Mouse (Mus musculus): ENCODE measurements around the gene Ndufs5. TPM values are rescaled to one million over a fixed set of nuclear protein-coding genes. Genes with fewer than 3 reads are reported as not detected.

Gene Ndufs5
- total and polyA plus RNA-seq, 2 experiments, result 41.1 to 170 TPM

DNA sequence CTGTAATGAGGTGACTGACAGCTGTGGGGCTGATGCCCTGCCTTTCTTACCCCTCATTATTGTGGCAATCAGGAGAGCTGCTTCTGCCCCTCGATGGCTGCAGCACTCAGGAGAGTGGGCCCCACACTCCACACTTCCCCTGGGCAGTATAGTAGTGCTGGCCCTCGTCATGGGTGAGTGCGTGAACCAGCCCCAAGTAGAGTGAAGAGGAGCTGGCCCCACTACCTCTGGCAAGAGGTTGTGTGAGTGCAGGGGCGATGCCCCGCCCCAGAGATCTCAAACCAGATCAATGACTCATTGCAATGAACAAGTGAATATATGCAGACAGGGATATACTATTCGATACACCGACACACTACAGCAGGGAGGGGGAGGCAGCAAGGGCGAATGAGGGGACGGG is 15.5 kb upstream of the Ndufs5 start:
- Histone ChIP-seq H3K9ac (ENCODE audit: low read depth, low read length) (no peak overlapping the region), H3K36me3 (ENCODE audit: control insufficient read depth, insufficient read depth, low read length) (peaks cover 25% of the 10 kb centered on the region), H3K27ac (replicated peaks; ENCODE audit: insufficient read depth, low read depth, low read length) (no peak overlapping the region), H3K4me3 (ENCODE audit: insufficient read depth, low read depth, low read length) (no peak overlapping the region), H3K27me3 (ENCODE audit: control insufficient read depth, insufficient read depth, low read length) (no peaks in the 10 kb centered on the region), H3K4me1 (ENCODE audit: control insufficient read depth, insufficient read depth, low read length) (no peaks in the 10 kb centered on the region), H3K79me2 (ENCODE audit: control insufficient read depth, insufficient read depth, low read length) (no peaks in the 10 kb centered on the region)
- no peak for DNase-seq (ENCODE audit: extremely low read depth, low read depth, low spot score)
- WGBS, result 96% methylated on average over 9 of the region's 9 CpGs
- TF ChIP-seq CTCF (IDR thresholded peaks at IDR 0.05; ENCODE audit: low read depth, low read length), result no peak
- no peak for TF ChIP-seq POLR2A (IDR thresholded peaks at IDR 0.05; ENCODE audit: extremely low read depth, insufficient read depth, low read length)

DNA sequence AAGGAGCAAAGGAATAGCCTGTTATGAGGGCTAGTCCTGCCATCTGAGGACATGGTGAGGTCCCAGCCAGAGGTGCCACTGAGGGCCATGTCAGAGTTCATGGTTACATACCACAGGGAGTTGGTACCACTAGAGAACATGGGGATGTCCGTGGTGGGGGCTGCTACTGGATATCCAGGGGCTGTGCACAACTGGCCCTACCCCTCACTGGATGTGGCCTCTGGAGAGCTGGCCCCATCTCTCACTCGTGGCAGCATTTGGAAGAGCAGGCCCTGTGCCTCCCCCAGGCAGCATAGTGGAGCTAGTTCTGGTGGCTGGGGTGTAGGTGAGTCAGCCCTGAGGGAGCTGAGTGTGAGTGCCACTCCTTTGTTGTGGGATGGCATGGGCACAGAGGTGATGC is 14.9 kb upstream of the Ndufs5 start:
- 82% methylated on average over 2 of the region's 2 CpGs for WGBS
- Histone ChIP-seq H3K27me3 (ENCODE audit: control insufficient read depth, insufficient read depth, low read length) (no peaks in the 10 kb centered on the region), H3K79me2 (ENCODE audit: control insufficient read depth, insufficient read depth, low read length) (no peaks in the 10 kb centered on the region), H3K9ac (ENCODE audit: low read depth, low read length) (no peak overlapping the region), H3K4me3 (ENCODE audit: insufficient read depth, low read depth, low read length) (no peak overlapping the region), H3K4me1 (ENCODE audit: control insufficient read depth, insufficient read depth, low read length) (no peaks in the 10 kb centered on the region), H3K27ac (replicated peaks; ENCODE audit: insufficient read depth, low read depth, low read length) (no peak overlapping the region), H3K36me3 (ENCODE audit: control insufficient read depth, insufficient read depth, low read length) (peaks cover 19% of the 10 kb centered on the region)
- DNase-seq (ENCODE audit: extremely low read depth, low read depth, low spot score), result no peak
- TF ChIP-seq CTCF (IDR thresholded peaks at IDR 0.05; ENCODE audit: low read depth, low read length), result no peak
- TF ChIP-seq POLR2A (IDR thresholded peaks at IDR 0.05; ENCODE audit: extremely low read depth, insufficient read depth, low read length), result no peak

DNA sequence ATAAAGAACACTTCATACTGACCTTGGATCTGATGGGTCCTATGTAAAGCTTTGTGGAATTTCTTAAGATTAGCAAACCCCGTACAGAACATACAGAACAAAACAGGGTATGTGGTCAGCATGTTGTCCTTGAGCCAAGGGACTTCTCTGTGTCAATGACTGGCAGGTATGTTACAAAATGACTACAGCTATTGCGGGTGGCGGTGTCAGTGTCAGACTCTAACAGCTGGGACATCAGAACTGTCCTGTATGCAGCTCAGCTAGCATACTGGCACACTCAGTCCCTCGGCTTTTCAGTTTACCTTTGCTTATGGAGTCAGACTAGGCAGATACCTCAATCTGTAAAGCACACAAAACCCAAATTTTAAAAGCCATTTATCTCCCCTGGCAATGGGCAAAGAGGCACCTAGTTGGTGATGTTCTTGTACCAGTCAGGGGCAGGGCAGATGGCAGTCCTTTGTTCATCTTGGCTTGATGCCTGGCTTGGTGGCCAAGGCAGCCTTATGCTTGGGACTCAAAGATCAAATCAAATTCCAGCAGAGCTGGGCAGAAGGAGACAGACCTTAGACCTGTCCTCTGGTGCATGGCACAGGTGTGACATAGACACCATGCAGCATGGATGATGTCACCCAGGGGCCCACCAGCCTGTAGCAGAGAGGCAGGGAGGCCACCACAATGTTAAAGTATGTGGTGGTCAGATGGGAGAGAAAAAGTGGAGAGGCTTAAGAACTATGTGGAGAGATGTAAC is 14.3 kb upstream of the Ndufs5 start:
- 80% methylated on average over 4 of the region's 4 CpGs for WGBS
- peak; percentile 68 for DNase-seq (ENCODE audit: extremely low read depth, low read depth, low spot score)
- H3K4me3 ChIP-seq (ENCODE audit: insufficient read depth, low read depth, low read length), result no peak overlapping the region
- no peak overlapping the region for H3K27ac ChIP-seq (replicated peaks; ENCODE audit: insufficient read depth, low read depth, low read length)
- no peaks in the 10 kb centered on the region for H3K79me2 ChIP-seq (ENCODE audit: control insufficient read depth, insufficient read depth, low read length)
- TF ChIP-seq CTCF (IDR thresholded peaks at IDR 0.05; ENCODE audit: low read depth, low read length) (no peak), POLR2A (IDR thresholded peaks at IDR 0.05; ENCODE audit: extremely low read depth, insufficient read depth, low read length) (no peak)
- peaks cover 15% of the 10 kb centered on the region for H3K36me3 ChIP-seq (ENCODE audit: control insufficient read depth, insufficient read depth, low read length)
- no peak overlapping the region for H3K9ac ChIP-seq (ENCODE audit: low read depth, low read length)
- H3K4me1 ChIP-seq (ENCODE audit: control insufficient read depth, insufficient read depth, low read length), result no peaks in the 10 kb centered on the region
- no peaks in the 10 kb centered on the region for H3K27me3 ChIP-seq (ENCODE audit: control insufficient read depth, insufficient read depth, low read length)

DNA sequence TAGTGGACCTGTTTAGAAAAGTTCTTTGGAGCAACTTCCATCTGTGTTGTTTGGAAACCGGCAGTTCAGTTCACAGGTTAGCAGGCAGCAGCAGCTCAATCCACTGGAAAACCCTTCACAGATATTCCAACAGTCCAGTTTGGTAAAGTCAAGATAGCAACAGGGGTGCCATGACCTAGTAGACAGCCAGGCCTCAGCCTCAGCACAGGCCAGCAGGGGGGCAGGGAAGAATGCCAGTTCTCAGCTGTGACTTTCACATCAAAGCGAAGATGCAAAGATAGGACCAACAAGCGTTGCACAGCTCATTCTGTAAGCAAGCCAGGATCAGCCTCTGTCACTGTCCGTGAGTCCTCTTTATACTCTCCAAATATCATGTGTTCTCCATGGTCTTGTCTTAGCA is 3.8 kb upstream of the Ndufs5 start:
- peaks cover 6% of the 10 kb centered on the region; the same call in 1 of the 2 replicates for H3K4me1 ChIP-seq (ENCODE audit: control insufficient read depth, insufficient read depth, low read length)
- no peaks in the 10 kb centered on the region for H3K27me3 ChIP-seq (ENCODE audit: control insufficient read depth, insufficient read depth, low read length)
- H3K9ac ChIP-seq (ENCODE audit: low read depth, low read length), result no peak overlapping the region
- no peak overlapping the region for H3K27ac ChIP-seq (replicated peaks; ENCODE audit: insufficient read depth, low read depth, low read length)
- peaks cover 7% of the 10 kb centered on the region; the same call in 1 of the 2 replicates for H3K79me2 ChIP-seq (ENCODE audit: control insufficient read depth, insufficient read depth, low read length)
- no peaks in the 10 kb centered on the region for H3K36me3 ChIP-seq (ENCODE audit: control insufficient read depth, insufficient read depth, low read length)
- WGBS, result 89% methylated on average over 4 of the region's 4 CpGs
- H3K4me3 ChIP-seq (ENCODE audit: insufficient read depth, low read depth, low read length), result no peak overlapping the region
- DNase-seq (ENCODE audit: extremely low read depth, low read depth, low spot score), result no peak
- TF ChIP-seq CTCF (IDR thresholded peaks at IDR 0.05; ENCODE audit: low read depth, low read length), result no peak
- TF ChIP-seq POLR2A (IDR thresholded peaks at IDR 0.05; ENCODE audit: extremely low read depth, insufficient read depth, low read length), result no peak

DNA sequence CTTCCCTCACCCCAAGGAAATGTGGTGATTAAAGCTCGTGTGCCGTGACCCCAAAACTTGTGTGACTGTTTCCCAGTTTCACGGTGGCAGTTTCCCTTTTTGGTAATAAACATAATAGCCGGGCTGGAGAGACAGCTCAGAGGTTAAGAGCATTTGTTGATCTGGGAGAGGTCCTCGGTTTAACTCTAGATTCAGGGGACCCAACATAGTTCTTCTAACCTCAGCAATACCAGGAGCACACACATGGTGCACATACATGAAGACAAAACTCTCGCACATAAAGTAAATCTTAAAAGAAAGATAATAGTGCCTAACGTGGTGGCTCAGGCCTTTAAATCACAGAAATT is 405 bp upstream of the Ndufs5 start:
- WGBS, result 16% methylated on average over 7 of the region's 7 CpGs
- DNase-seq (ENCODE audit: extremely low read depth, low read depth, low spot score), result no peak
- no peak for TF ChIP-seq POLR2A (IDR thresholded peaks at IDR 0.05; ENCODE audit: extremely low read depth, insufficient read depth, low read length)

DNA sequence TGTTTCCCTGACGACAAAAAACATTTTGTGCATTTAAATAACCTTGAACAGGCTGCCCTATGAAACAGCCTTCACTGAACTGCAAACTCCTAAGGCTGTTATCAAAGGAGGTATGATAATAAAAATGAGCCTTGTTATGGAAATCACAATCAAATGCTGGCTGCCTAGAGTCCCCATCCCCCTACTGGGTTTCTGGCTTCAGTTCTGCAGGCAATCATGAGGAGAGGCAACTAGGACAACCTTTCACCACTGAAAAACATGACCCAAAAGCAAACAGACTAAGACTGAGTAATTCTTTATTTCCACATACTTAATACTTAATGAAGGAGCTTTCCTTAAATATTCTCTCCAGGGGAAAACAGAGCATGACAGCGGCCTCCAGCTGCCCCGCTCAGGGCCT is 5.6 kb downstream of the Ndufs5 start:
- peak overlapping the region; percentile 36; the same call in 1 of the 2 replicates for H3K27ac ChIP-seq (replicated peaks; ENCODE audit: insufficient read depth, low read depth, low read length)
- WGBS, result 53% methylated on average over 3 of the region's 3 CpGs
- peaks cover 4% of the 10 kb centered on the region for H3K4me1 ChIP-seq (ENCODE audit: control insufficient read depth, insufficient read depth, low read length)
- H3K79me2 ChIP-seq (ENCODE audit: control insufficient read depth, insufficient read depth, low read length), result peaks cover 3% of the 10 kb centered on the region; the same call in 1 of the 2 replicates
- H3K4me3 ChIP-seq (ENCODE audit: insufficient read depth, low read depth, low read length), result no peak overlapping the region
- no peak for TF ChIP-seq CTCF (IDR thresholded peaks at IDR 0.05; ENCODE audit: low read depth, low read length)
- no peak for TF ChIP-seq POLR2A (IDR thresholded peaks at IDR 0.05; ENCODE audit: extremely low read depth, insufficient read depth, low read length)
- H3K36me3 ChIP-seq (ENCODE audit: control insufficient read depth, insufficient read depth, low read length), result peaks cover 18% of the 10 kb centered on the region
- H3K9ac ChIP-seq (ENCODE audit: low read depth, low read length), result no peak overlapping the region
- no peaks in the 10 kb centered on the region for H3K27me3 ChIP-seq (ENCODE audit: control insufficient read depth, insufficient read depth, low read length)
- DNase-seq (ENCODE audit: extremely low read depth, low read depth, low spot score), result peak; percentile 74

More for the DNA sequence above, 405 bp upstream of the Ndufs5 start:
- Histone ChIP-seq H3K27me3 (ENCODE audit: control insufficient read depth, insufficient read depth, low read length) (no peaks in the 10 kb centered on the region), H3K79me2 (ENCODE audit: control insufficient read depth, insufficient read depth, low read length) (peaks cover 7% of the 10 kb centered on the region; the same call in 1 of the 2 replicates), H3K4me3 (ENCODE audit: insufficient read depth, low read depth, low read length) (peak overlapping the region; percentile 84), H3K9ac (ENCODE audit: low read depth, low read length) (peak overlapping the region; percentile 78), H3K4me1 (ENCODE audit: control insufficient read depth, insufficient read depth, low read length) (peaks cover 8% of the 10 kb centered on the region), H3K27ac (replicated peaks; ENCODE audit: insufficient read depth, low read depth, low read length) (peak overlapping the region; percentile 76), H3K36me3 (ENCODE audit: control insufficient read depth, insufficient read depth, low read length) (peaks cover 11% of the 10 kb centered on the region)

All from liver, adult 2 months (tissue).